Mouse (Mus musculus) CD4-positive, CD25-positive, alpha-beta regulatory T cell, adult 2 months (primary cell): ENCODE data around the gene Nppa.
"Not testable (repeated sequence)": the region's sequence is repeated elsewhere in the genome, so short reads cannot be mapped to it uniquely, and the experiment has no call there.

ENCODE experiments used
- DNase-seq: peaks from one replicate; pipeline ENCODE4 v3.0.0-alpha.2; 2012; ENCODE audit warnings: low read depth, low spot score

The Nppa gene

GRCm38 (mm10) chr4:148011332-148011731, 10.8 kb downstream of the Nppa start:
- no peak for DNase-seq

DNA sequence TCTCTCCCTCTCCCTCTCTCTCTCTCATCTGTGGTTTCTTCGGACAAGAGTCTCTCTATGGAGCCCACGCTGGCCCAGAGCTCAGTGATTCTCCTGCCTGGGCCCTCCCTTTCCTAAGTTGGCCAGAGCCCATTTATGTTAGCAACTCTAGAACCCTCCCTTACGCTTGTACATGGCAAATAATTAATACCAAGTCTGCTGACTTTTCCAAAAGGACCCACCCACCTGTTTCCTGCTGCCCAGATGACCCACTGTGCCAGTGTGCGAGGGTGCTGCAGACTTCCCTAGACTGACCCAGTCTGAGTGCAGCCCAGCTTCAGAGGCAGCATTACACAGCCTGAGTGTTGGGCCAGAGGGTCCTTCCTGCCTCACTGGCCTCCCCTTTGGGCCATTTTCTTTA, 11.7 kb downstream of the Nppa start:
- DNase-seq, result no peak

- DNase-seq, result peak; percentile 7
Measured at GRCm38 (mm10) chr4:148015418-148015817, 14.9 kb downstream of the Nppa start.

- DNase-seq, result no peak
Measured at GRCm38 (mm10) chr4:148016981-148017380, 16.5 kb downstream of the Nppa start.

- no peak for DNase-seq
Measured at GRCm38 (mm10) chr4:148018410-148018809, 17.9 kb downstream of the Nppa start.

DNA sequence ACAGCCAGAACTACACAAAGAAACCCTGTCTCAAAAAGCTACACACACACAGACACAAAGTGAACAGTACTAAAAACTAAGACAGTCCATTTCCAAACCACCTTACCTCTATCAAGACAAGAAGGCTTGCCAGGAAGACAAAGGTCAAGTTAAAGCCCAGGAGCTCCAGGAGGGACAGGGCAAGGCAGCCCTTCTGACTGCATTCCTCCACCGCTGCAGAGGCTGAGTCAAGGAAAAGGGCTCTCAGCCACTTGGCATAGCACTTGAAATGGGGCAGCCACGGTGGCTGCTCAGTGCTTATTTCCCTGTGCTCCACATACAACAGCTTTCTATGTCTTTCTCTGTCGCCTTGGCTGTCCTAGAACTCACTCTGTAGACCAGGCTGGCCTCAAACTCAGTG, 23.5 kb downstream of the Nppa start:
- no peak for DNase-seq

DNA sequence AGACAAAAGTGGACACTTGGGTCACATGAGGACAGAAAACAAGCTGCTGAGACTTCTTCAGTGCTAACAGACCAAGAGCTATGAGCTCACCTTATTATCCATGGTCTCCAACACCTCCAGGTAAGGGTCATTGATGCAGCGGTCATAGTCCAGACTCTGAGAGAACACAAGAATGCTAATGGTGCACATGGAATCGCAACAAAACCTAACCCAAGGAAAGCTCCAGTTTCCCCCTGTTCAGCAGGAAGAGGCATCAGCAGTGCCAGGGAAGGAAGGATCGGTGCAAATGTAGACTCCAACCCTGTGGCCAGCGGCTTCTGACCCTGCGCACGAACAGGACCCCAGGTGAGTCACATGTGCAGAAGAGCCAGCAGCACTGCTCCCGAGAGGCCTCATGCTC, 28.8 kb downstream of the Nppa start:
- no peak for DNase-seq

DNA sequence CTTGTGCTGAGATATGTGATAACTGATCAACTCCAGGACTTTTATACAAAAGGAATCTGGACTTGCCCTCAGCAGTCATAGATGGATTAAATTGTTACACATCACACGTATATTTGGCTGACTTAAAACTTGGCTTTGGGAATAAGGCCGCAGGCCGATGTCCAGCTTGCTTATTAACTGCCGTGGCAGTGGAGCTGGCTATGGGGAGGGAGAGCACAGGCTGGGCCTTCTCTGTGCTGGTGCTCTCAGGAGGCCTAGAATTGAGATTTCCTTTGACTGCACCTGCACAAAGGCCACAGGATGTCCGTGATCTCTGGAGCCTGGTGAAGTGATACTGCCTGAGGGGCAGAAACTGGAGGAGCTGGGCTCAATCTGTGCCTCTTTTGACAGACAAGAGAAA, 30.0 kb downstream of the Nppa start:
- no peak for DNase-seq

DNA sequence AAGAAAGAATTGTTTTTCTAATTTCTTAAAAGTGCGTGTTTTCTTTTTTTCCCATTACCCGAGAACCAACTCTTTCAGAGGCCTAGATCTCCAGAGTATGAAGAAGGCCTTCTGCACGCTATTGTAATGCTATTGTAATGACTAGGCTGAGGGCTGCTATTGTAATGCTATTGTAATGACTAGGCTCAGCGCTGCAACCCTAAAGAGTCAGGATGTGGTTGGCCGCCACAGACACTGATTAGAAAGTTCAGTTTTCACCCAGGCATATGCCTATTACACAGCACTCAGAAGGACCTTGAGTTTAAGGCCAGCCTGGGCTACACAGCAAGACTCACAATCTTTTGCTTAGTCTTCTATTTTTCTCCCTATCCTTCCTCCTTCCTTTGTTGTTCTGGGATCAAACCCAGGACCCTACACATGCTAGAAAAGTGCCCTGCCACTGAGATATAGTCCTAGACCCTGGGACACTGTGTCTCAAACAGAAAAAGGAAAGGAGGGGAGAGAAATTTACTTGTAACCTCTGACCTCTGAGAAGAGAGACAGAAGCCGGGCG, 33.4 kb downstream of the Nppa start:
- DNase-seq, result peak; percentile 68

DNA sequence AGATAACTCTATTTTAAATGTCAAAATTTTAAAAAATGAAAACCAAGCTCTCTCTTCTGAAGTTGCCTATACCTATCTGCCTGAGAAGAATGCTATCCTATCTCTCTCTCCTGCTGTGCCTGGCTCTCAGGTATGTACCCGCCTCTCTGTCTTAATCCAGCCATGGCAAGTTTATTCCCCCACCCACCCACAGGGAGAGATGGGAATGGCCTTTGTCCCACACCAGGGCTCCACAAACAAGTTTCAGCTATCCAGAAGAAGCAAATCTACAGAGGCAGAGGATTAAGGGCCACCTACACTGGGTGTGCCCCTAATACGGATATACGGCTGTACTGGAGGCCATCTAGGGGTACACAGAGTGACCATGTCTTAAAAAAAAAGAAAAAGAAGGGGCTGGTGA, 34.9 kb downstream of the Nppa start:
- DNase-seq, result no peak

DNA sequence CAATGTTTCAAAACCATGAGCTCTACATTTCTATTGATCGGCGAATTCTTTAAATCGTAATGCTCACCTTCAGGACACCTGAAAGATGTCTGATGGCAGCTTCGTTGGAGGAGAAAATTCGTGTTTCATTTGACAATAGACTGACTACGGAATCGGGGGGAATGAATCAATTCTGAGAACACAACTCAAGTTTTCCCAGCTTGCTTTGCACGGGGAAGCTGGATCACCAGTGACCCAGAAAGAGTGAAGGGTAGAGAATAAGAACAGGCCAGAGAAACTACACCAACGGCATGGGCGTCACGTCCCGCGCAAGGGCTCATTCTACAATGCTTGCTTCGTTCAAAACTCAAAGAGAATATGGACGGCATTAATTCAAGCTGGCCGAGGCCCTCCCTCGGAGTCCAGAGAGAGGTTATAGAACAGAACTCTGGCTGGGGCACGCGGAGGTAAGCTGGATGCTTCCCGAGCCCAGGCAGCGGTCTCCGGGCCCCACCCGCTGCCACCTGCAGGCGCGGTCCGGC, 37.6 kb downstream of the Nppa start:
- DNase-seq, result no peak

- peak; percentile 100 for DNase-seq
Measured at GRCm38 (mm10) chr4:148038600-148039253, 38.2 kb downstream of the Nppa start, which contains the start of the genes Clcn6 and Mthfr. Clcn6 (minus strand) TSS chr4:148038821. Mthfr (plus strand) TSS chr4:148039077.

DNA sequence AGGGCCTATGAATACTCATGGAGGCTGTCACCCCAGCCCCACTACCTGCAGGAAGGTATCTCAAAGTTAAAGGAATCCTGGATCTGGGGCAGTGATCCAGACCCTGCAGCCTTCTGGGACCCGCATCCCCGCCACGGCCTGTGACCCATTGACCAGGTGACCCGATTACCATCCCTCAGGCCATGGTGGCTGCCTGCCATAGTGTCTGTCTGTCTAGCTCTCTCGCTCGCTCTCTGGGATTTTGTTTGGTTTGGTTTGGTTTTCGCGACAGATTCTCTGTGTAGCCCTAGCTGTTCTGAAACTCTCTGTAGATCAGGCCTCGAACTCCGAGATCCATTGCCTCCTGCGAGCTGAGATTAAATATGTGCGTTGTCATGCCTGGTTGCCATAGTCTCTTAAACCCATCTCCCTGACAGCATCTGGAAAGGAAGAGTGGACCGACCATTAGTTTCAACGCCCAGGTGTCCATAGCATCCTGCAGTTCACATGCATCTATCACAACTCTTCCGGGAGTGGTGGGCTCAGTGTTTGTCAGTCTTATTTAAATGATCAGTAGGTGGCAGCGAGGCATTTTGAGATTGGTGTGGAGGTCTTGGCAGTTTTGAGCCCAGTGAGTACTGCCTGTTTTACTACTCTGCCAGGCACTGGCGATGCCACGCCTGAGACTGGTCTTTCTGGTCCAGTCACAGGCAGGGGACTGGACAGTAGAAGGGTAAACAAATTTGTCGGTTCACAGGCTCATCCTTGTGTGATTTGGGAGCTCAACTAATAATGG, 38.9 kb downstream of the Nppa start:
- DNase-seq, result peak; percentile 31

DNA sequence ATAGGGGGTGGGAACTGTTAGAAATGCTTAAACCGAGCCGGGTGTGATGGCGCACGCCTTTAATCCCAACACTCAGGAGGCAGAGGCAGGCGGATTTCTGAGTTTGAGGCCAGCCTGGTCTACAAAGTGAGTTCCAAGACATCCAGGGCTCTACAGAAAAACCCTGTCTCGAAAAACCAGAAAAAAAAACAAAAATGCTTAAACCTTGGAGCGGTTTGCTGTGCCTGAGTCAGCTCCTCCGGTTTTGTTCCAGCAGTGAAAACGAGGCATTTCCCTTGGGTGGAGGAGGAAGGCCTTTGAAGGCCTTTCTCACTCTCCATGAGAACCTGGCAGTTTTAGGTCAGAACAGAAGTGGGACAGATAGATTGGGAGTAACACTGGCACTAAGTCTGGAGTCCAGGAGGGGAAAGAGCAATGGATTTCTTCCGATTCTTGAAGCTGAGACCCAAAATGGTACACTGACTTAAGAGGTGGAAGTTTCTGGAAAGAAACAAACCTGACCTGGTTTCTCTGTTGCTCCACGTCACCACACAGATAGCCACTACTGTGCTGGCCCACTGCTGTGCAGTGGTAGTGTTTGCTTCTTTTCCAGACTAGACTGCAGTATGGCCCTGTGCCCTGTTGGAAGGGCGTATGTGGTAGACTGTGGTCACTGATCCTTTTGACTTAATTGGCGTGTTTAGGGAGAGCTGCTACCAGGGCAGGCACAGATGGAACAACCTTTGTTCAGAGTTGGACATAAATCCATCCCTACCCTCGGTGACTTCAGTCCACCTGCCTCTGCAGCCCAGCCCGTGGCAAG, 39.7 kb downstream of the Nppa start:
- DNase-seq, result no peak

DNA sequence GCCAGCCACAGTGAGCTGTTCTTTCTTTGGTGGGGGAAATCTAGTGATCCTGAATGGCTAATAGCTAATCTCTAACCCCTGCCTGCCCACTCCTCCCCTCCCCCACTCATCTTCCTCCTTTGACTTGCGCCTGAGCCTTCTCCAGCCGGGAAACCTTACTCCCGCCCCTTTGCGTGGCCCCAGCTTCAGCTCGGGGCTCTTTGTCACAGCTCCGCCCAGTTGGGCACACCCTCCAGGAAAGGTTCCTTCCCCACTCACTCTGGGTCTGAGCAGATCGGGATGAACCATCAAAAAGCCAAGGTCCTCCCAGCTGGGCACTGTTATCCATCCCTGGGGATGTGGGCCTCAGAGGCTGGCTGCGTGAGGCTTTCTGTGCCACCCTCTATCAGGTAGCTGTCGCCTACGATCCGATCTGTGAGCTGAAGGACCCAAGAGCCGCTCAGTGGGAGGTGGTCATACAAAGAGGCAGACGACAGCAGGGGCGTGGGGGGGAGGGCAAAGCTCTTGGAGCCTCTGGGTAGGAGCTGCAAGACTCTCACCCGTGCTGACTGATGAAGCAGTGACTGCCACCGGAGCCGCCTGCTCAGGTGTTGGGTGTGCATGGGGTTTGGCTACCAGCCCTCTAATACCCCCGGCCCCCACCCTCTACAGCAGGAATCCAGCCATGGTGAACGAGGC, 40.5 kb downstream of the Nppa start:
- peak; percentile 50 for DNase-seq

- DNase-seq, result peak; percentile 64
Measured at GRCm38 (mm10) chr4:148041611-148042191, 41.2 kb downstream of the Nppa start.

- DNase-seq, result not testable (repeated sequence)
Measured at GRCm38 (mm10) chr4:148043327-148043726, 42.8 kb downstream of the Nppa start.

GRCm38 (mm10) chr4:148044113-148044512, 43.6 kb downstream of the Nppa start:
- no peak for DNase-seq

GRCm38 (mm10) chr4:148046450-148047031, 46.0 kb downstream of the Nppa start:
- DNase-seq, result no peak

DNA sequence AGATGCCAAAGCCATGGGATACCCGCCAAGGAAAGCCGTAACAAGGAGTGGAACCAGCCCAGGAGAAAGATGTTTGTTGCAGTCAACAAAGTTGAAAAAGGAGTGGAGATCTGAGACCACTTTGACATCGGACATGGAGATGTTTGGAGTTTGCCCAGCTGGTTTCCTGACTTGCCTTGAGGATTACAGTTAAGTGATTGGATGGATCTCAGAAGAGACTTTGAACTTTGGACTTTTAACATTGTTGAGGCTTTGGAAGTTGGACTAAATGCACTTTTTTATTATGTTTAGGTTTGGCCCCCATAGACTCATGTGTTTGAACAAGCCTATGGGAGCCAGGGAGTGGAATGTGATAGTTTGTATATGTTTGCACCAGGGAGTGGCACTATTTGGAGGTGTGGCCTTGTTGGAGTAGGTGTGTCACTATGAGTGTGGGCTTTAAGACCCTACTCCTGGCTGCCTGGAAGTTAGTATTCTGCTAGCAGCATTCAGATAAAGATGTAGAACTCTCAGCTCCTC, 49.9 kb downstream of the Nppa start:
- not testable (repeated sequence) for DNase-seq
